Mouse (Mus musculus) erythroid progenitor cell, adult 5-6 weeks (primary cell): ENCODE results near the gene Fam196b. TPM values are rescaled to one million over a fixed set of nuclear protein-coding genes. Genes with fewer than 3 reads are reported as not detected.

Experiments used
- total RNA-seq, 2 experiments: library from RNA; stranded (forward) in 1 of 2; stranded (reverse) in 1 of 2; fragments of 150-400 nt in 1 of 2; fragments of 186-747, 209-891 nt in 1 of 2; gene quantifications; 2 replicates each; pipeline versions ENCODE4 v1.2.3 to v1.2.4; 2015 to 2017; ENCODE audit warnings: low replicate concordance in 2 of 2

Gene Fam196b
- total RNA-seq, 2 experiments from 2014 or later, result not detected

Other genes with a start within 250 kb of the Fam196b start
- not detected in 2 replicates for gene 4930469K13Rik, start 216.3 kb upstream of the Fam196b start, total RNA-seq (2015; ENCODE audit: low replicate concordance)
- gene 4930469K13Rik, start 216.3 kb upstream of the Fam196b start, total RNA-seq (2017; ENCODE audit: low replicate concordance), result not detected in 2 replicates
- gene Foxi1, start 106.7 kb upstream of the Fam196b start, total RNA-seq (2015; ENCODE audit: low replicate concordance), result not detected in 2 replicates
- gene Foxi1, start 106.7 kb upstream of the Fam196b start, total RNA-seq (2017; ENCODE audit: low replicate concordance), result not detected in 2 replicates